Mouse (Mus musculus) spleen, adult 2 months (tissue): ENCODE data around the gene Rab27a. TPM values are rescaled to one million over a fixed set of nuclear protein-coding genes. Genes with fewer than 3 reads are reported as not detected.
"Not testable (repeated sequence)": the region's sequence is repeated elsewhere in the genome, so short reads cannot be mapped to it uniquely, and the experiment has no call there.

ENCODE experiments used
- DNase-seq, 2 experiments: peaks; one replicate each; pipeline versions ENCODE4 v3.0.0 to v3.0.0-alpha.2; 2012 to 2021; ENCODE audit warnings: low spot score in 2 of 2, low read depth in 1 of 2
- H3K27ac ChIP-seq: fragments of 200-500 bp; 2 replicates; pipeline ENCODE4 v1.5.1; 2012; ENCODE audit warnings: low read length, inconsistent platforms; ENCODE audit not compliant: insufficient read depth
- H3K27me3 ChIP-seq: fragments of 200-500 bp; 2 replicates; pipeline ENCODE4 v1.6.1; 2012; ENCODE audit warnings: mild to moderate bottlenecking, moderate library complexity, low read length, inconsistent platforms; ENCODE audit not compliant: control insufficient read depth, insufficient read depth
- H3K36me3 ChIP-seq: fragments of 200-500 bp; 2 replicates; pipeline ENCODE4 v1.6.1; 2012; ENCODE audit warnings: mild to moderate bottlenecking, low read length, inconsistent platforms; ENCODE audit not compliant: control insufficient read depth, insufficient read depth
- H3K4me1 ChIP-seq: fragments of 200-500 bp; 2 replicates; pipeline ENCODE4 v1.6.1; 2011; ENCODE audit warnings: inconsistent platforms; ENCODE audit not compliant: control insufficient read depth, insufficient read depth, insufficient read length
- H3K4me3 ChIP-seq: fragments of 200-500 bp; 2 replicates; pipeline ENCODE4 v1.5.1; 2011; ENCODE audit warnings: mild to moderate bottlenecking, inconsistent platforms; ENCODE audit not compliant: insufficient read depth, insufficient read length; ENCODE audit errors: extremely low read depth
- CTCF ChIP-seq: fragments of 200-500 bp; IDR thresholded peaks from 2 replicates; pipeline ENCODE4 v1.5.1; 2011; ENCODE audit warnings: mild to moderate bottlenecking, inconsistent platforms; ENCODE audit not compliant: insufficient read depth, insufficient read length, insufficient replicate concordance; ENCODE audit errors: extremely low read depth
- POLR2A ChIP-seq: fragments of 200-500 bp; IDR thresholded peaks from 2 replicates; pipeline ENCODE4 v1.6.1; 2011; ENCODE audit warnings: low read depth, low read length, inconsistent platforms
- WGBS: fragments of 180-500 bp; shearing (Covaris S2); methylation state at CpG from one replicate; pipeline ENCODE4 v1.1.7; 2018; 5-methylcytosine and 5-hydroxymethylcytosine counted together
- polyA plus RNA-seq: library from polyadenylated mRNA; depleted of rRNA; stranded (reverse); fragments of >200 nt; gene quantifications from 2 replicates; pipeline ENCODE4 v1.2.3, GENCODE M21; 2012

The Rab27a gene
- polyA plus RNA-seq, 1 experiment: 7.0 TPM

DNA sequence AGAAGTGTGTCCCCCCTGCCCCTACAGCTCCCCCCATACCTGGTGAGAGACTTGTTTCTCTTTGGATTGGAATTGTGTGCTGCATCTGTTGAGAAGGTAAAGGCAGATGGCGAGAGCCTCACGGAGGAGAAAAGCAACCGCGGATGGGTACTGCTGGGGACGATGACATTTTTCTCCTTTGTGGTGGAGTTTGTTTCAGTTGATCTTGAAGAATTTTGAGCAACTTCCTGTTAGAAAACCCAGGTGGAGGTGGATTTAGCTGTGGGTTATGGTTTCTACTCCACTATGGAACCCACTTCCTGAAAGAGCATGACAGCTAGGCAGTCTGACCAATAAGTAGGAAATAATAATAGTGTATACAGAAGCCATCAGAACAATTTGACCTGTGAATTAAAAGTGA is 28.5 kb downstream of the Rab27a start:
- no peak for TF ChIP-seq POLR2A
- TF ChIP-seq CTCF: no peak
- peak in 1 of 2 experiments; percentile 19 for DNase-seq
- Histone ChIP-seq H3K27me3 (no peaks in the 10 kb centered on the region), H3K4me3 (peak overlapping the region; percentile 10; the same call in 1 of the 2 replicates), H3K27ac (peak overlapping the region; percentile 64), H3K4me1 (peaks cover 4% of the 10 kb centered on the region; the same call in 1 of the 2 replicates), H3K36me3 (peaks cover 2% of the 10 kb centered on the region; the same call in 1 of the 2 replicates)
- 9% methylated on average over 5 of the region's 5 CpGs for WGBS

DNA sequence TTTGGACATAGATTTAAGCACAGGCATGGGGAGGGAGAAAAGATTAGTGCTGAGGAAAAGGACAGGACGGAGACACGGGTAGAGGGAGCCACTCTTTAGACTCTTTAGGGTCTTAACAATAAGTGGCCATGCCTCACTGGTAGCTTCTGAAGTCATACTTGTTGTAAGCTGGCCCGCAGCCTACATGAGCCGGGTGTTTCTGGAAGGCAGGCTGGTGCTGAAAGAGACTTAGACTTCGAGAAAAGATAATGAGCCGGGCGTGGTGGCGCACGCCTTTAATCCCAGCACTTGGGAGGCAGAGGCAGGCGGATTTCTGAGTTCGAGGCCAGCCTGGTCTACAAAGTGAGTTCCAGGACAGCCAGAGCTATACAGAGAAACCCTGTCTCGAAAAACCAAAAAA is 34.7 kb downstream of the Rab27a start:
- not testable (repeated sequence) for H3K27ac ChIP-seq, DNase-seq
- WGBS: 83% methylated on average over 11 of the region's 12 CpGs

GRCm38 (mm10) chr9:73079801-73080325 is 35.2 kb downstream of the Rab27a start:
- H3K27ac ChIP-seq: no peak overlapping the region
- WGBS: 81% methylated on average over 7 of the region's 7 CpGs
- DNase-seq: no peak

More for the DNA sequence above, 34.7 kb downstream of the Rab27a start:
- not testable (repeated sequence) for H3K4me3 ChIP-seq, H3K4me1 ChIP-seq, H3K36me3 ChIP-seq, H3K27me3 ChIP-seq

DNA sequence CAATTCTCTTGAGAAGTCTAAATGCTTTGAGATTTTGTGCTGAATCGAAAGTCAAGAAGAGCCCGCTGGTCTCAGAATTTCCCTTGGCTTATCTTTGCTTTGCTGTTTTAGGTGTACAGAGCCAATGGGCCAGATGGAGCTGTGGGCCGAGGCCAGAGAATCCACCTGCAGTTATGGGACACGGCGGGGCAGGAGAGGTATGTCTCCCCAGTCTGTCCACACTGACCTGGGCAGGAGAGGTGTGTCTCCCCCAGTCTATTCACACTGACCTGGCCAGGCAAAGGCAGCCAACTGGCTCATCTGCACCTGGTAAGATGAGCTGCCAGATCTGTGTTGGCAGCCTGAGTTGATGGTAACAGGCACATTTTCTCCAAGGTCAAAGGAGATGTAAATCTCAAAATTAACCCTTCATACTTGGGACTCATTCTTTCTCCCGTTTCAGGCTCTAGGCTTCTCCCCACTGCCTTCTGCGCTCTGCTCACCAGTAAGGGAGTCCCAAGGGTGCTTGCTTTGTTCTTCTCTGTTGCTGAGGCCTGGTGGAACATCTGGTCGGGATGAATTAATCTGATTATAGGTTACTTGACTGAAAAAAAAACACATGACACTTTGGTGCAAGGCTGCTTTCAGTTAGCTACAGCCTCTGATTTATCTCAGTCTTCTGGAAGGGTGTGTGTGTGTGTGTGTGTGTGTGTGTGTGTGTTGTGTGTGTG is 37.8 kb downstream of the Rab27a start:
- 72% methylated on average over 8 of the region's 8 CpGs for WGBS
- H3K4me1 ChIP-seq: peaks cover 2% of the 10 kb centered on the region; the same call in 1 of the 2 replicates
- no peak for DNase-seq

More at GRCm38 (mm10) chr9:73079801-73080325, 35.2 kb downstream of the Rab27a start:
- no peak overlapping the region for H3K4me3 ChIP-seq
- TF ChIP-seq POLR2A (no peak), CTCF (no peak)
- peaks cover 2% of the 10 kb centered on the region; the same call in 1 of the 2 replicates for H3K4me1 ChIP-seq
- H3K36me3 ChIP-seq: peaks cover 2% of the 10 kb centered on the region; the same call in 1 of the 2 replicates
- no peaks in the 10 kb centered on the region for H3K27me3 ChIP-seq

GRCm38 (mm10) chr9:73083956-73084355 is 39.3 kb downstream of the Rab27a start:
- Histone ChIP-seq H3K4me1 (peaks cover 2% of the 10 kb centered on the region; the same call in 1 of the 2 replicates), H3K27ac (no peak overlapping the region), H3K27me3 (no peaks in the 10 kb centered on the region), H3K4me3 (no peak overlapping the region), H3K36me3 (0 out of 2 replicates have a peak, but pooled peaks cover 1% of the 10 kb centered on the region)
- TF ChIP-seq CTCF (no peak), POLR2A (no peak)
- WGBS: 42% methylated on average over 6 of the region's 6 CpGs
- no peak for DNase-seq

More for the DNA sequence above, 37.8 kb downstream of the Rab27a start:
- TF ChIP-seq POLR2A: no peak
- TF ChIP-seq CTCF: no peak
- no peak overlapping the region for H3K4me3 ChIP-seq
- H3K27me3 ChIP-seq: no peaks in the 10 kb centered on the region
- H3K27ac ChIP-seq: no peak overlapping the region
- H3K36me3 ChIP-seq: 0 out of 2 replicates have a peak, but pooled peaks cover 1% of the 10 kb centered on the region

DNA sequence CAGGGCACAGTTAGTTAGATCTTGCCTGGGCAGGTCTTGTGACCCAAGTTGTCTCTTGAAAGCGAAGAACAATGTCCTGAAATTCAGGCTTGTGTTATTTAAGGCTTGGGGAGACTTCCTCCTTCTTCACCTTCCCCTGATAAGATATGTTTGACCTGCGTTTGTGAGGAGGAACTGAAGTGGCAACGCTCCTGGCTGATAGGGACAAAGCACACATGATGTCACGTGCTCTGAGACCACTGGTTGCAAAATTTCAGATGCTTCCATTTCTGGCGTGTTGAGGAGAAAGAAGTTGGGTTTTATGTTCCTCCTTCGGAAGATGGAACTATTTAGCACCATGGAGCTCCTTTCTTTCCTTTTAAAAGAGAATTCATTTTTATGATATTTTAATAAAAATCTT is 41.2 kb downstream of the Rab27a start:
- Histone ChIP-seq H3K27me3 (no peaks in the 10 kb centered on the region), H3K4me1 (peaks cover 6% of the 10 kb centered on the region; the same call in 1 of the 2 replicates), H3K36me3 (0 out of 2 replicates have a peak, but pooled peaks cover 1% of the 10 kb centered on the region), H3K4me3 (no peak overlapping the region), H3K27ac (no peak overlapping the region)
- WGBS: 43% methylated on average over 6 of the region's 6 CpGs
- no peak for DNase-seq
- TF ChIP-seq CTCF (no peak), POLR2A (no peak)

GRCm38 (mm10) chr9:73087121-73087520 is 42.5 kb downstream of the Rab27a start:
- no peak for DNase-seq
- TF ChIP-seq CTCF (no peak), POLR2A (no peak)
- H3K27me3 ChIP-seq: no peaks in the 10 kb centered on the region
- H3K27ac ChIP-seq: no peak overlapping the region
- H3K36me3 ChIP-seq: 0 out of 2 replicates have a peak, but pooled peaks cover 1% of the 10 kb centered on the region
- H3K4me3 ChIP-seq: no peak overlapping the region
- peaks cover 6% of the 10 kb centered on the region; the same call in 1 of the 2 replicates for H3K4me1 ChIP-seq
- 55% methylated on average over 8 of the region's 8 CpGs for WGBS
